Mouse (Mus musculus) bone marrow macrophage, adult 2 months (primary cell): ENCODE measurements around the gene Usp44. TPM values are rescaled to one million over a fixed set of nuclear protein-coding genes. Genes with fewer than 3 reads are reported as not detected.

Source experiments
- H3K27ac ChIP-seq: 2 replicates; pipeline ENCODE4 v1.5.1; 2012; ENCODE audit warnings: low read depth, low read length; ENCODE audit not compliant: insufficient read depth
- H3K4me1 ChIP-seq: 2 replicates; pipeline ENCODE4 v1.6.1; 2012; ENCODE audit warnings: low read length; ENCODE audit not compliant: control insufficient read depth, insufficient read depth
- H3K4me3 ChIP-seq: 2 replicates; pipeline ENCODE4 v1.5.1; 2012; ENCODE audit warnings: mild to moderate bottlenecking, low read length, moderate library complexity; ENCODE audit not compliant: insufficient read depth
- CTCF ChIP-seq: IDR thresholded peaks from 2 replicates; pipeline ENCODE4 v1.5.1; 2012; ENCODE audit warnings: low read depth, mild to moderate bottlenecking, low read length, moderate library complexity
- POLR2A ChIP-seq: IDR thresholded peaks from 2 replicates; pipeline ENCODE4 v1.6.1; 2012; ENCODE audit warnings: mild to moderate bottlenecking, low read depth, low read length, borderline replicate concordance
- polyA plus RNA-seq: library from polyadenylated mRNA; stranded (reverse); fragments of >200 nt; gene quantifications from 2 replicates; pipeline ENCODE4 v1.2.4, GENCODE M21; 2012; ENCODE audit not compliant: missing spikeins, insufficient read depth, insufficient read length

Gene Usp44
- polyA plus RNA-seq, 1 experiment: not detected

GRCm38 (mm10) chr10:93846706-93847105 lies 15.4 kb downstream of the Usp44 start:
- no peaks in the 10 kb centered on the region for H3K4me1 ChIP-seq
- no peak for TF ChIP-seq POLR2A
- no peak for TF ChIP-seq CTCF
- no peak overlapping the region for H3K4me3 ChIP-seq
- no peak overlapping the region for H3K27ac ChIP-seq

DNA sequence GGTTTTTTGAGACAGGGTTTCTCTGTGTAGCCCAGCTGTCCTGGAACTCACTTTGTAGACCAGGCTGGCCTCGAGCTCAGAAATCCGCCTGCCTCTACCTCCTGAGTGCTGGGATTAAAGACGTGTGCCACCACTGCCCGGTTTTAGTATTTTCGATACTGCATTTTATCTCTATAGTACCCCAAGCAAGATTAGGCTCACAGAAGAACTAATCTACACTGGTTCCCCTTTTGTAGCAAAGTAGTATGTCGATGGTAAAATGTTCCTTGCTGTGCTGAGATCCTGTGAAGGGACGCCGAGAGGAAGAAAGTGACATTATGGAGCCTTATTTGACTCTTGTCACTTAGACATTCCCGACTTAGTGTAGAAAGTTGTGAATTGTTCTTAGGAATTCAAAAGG lies 23.8 kb downstream of the Usp44 start:
- H3K27ac ChIP-seq: no peak overlapping the region
- no peaks in the 10 kb centered on the region for H3K4me1 ChIP-seq
- no peak for TF ChIP-seq CTCF
- TF ChIP-seq POLR2A: no peak
- H3K4me3 ChIP-seq: no peak overlapping the region

GRCm38 (mm10) chr10:93856095-93856494 lies 24.7 kb downstream of the Usp44 start:
- no peak overlapping the region for H3K4me3 ChIP-seq
- TF ChIP-seq CTCF: no peak
- TF ChIP-seq POLR2A: no peak
- H3K4me1 ChIP-seq: no peaks in the 10 kb centered on the region
- no peak overlapping the region for H3K27ac ChIP-seq

DNA sequence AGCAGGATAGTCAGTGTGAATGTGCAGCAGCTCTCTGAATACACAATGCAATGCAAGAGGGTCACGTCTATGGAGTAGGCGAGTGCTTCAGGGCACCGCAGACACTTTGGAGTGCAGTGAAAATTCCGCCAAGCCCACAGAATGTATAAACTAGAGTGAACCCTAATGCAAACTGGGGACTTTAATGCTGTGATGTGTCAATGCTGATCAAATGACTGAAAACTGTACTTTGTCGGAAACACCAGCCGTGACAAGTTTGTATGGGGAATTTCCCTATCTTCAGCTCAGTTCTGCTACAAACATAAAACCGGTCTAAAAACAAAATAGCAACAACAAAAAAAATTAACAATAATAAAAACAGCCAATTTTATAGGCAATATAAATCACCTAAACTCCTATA lies 37.0 kb downstream of the Usp44 start:
- H3K4me1 ChIP-seq: no peaks in the 10 kb centered on the region
- H3K4me3 ChIP-seq: no peak overlapping the region
- H3K27ac ChIP-seq: no peak overlapping the region
- TF ChIP-seq CTCF (no peak), POLR2A (no peak)

GRCm38 (mm10) chr10:93868886-93869285 lies 37.5 kb downstream of the Usp44 start:
- Histone ChIP-seq H3K4me3 (no peak overlapping the region), H3K27ac (no peak overlapping the region), H3K4me1 (no peaks in the 10 kb centered on the region)
- TF ChIP-seq CTCF: no peak
- no peak for TF ChIP-seq POLR2A

DNA sequence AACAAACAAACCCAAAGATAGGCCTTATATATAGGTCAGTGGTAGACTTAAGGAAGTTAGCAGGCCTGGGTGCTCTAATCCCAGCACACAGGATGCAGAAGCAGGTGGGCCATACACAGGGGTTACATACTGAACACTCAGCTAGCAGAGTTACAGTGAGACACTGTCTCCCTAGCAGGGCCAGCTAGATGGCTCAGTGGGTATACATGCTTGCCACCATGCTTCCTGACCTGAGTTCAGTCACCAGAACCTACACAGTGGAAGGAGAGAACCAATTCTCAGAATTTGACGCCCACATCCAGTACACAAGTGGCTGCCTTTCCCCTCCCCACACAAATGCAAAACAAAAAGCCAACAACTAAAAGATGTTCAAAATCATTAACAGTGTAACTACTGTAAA lies 45.4 kb downstream of the Usp44 start:
- TF ChIP-seq CTCF (no peak), POLR2A (no peak)
- Histone ChIP-seq H3K27ac (no peak overlapping the region), H3K4me3 (no peak overlapping the region), H3K4me1 (no peaks in the 10 kb centered on the region)

- Histone ChIP-seq H3K27ac (no peak overlapping the region), H3K4me3 (no peak overlapping the region), H3K4me1 (peaks cover 5% of the 10 kb centered on the region; the same call in 1 of the 2 replicates)
- TF ChIP-seq CTCF: no peak
- no peak for TF ChIP-seq POLR2A
Observed at GRCm38 (mm10) chr10:93878732-93879131, 47.4 kb downstream of the Usp44 start.

GRCm38 (mm10) chr10:93881918-93882317 lies 50.6 kb downstream of the Usp44 start:
- Histone ChIP-seq H3K27ac (no peak overlapping the region), H3K4me1 (peaks cover 9% of the 10 kb centered on the region), H3K4me3 (no peak overlapping the region)
- TF ChIP-seq POLR2A: no peak
- no peak for TF ChIP-seq CTCF

GRCm38 (mm10) chr10:93882738-93883364 lies 51.5 kb downstream of the Usp44 start:
- H3K27ac ChIP-seq: no peak overlapping the region
- TF ChIP-seq POLR2A: no peak
- no peak for TF ChIP-seq CTCF
- peaks cover 9% of the 10 kb centered on the region for H3K4me1 ChIP-seq
- H3K4me3 ChIP-seq: no peak overlapping the region

DNA sequence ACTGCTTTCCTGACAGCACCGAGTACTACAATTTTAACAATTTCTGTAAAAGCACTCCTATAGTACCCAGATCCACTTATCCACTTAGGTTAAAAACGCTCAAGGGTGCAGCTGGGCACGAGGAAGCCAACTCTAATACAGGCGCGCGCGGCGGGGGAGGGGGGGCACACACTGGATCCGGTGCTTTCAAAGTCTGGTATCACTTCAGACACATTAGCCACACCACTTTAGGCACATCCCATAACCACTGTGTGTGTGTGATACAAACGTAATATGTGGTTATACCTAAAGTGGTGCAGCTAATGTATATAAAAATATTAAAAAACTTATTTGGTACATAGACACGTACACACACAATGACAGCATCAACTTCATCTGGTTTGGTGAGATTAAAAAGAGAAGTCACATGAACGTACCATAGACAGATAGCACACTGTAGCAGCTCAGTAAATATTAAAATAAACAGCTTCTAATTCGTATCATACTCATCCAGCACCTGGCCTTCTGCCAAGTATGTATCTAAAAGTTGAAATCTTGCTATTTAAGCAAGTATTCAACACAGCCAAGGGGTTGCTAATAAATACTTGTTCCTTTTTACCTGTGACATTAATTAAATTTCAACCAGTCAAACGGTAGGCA lies 54.6 kb downstream of the Usp44 start:
- TF ChIP-seq POLR2A (no peak), CTCF (no peak)
- no peak overlapping the region for H3K27ac ChIP-seq
- H3K4me1 ChIP-seq: peaks cover 13% of the 10 kb centered on the region
- no peak overlapping the region for H3K4me3 ChIP-seq
